Mouse (Mus musculus) heart, embryonic 11.5 days (tissue): ENCODE data around the gene Rbks. TPM values are rescaled to one million over a fixed set of nuclear protein-coding genes. Genes with fewer than 3 reads are reported as not detected.

Experiments
- ATAC-seq: fragments of 200-750 bp; cut with Nextera tagmentation; replicated peaks from 2 replicates; pipeline ENCODE4 v1.8.0; 2017; ENCODE audit warnings: moderate library complexity; ENCODE audit not compliant: insufficient number of reproducible peaks, low FRiP score, low TSS enrichment
- H3K27ac ChIP-seq: fragments of 300-500 bp; sonication (generic); 2 replicates; pipeline ENCODE4 v1.5.1; 2014; ENCODE audit warnings: mild to moderate bottlenecking, low read depth, low read length
- H3K27me3 ChIP-seq: fragments of 300-500 bp; sonication (generic); 2 replicates; pipeline ENCODE4 v1.6.1; 2014; ENCODE audit warnings: mild to moderate bottlenecking, low read length, mixed read lengths; ENCODE audit not compliant: control insufficient read depth, insufficient read depth
- H3K36me3 ChIP-seq: fragments of 300-500 bp; sonication (generic); 2 replicates; pipeline ENCODE4 v1.6.1; 2014; ENCODE audit warnings: mild to moderate bottlenecking, low read length, moderate library complexity, mixed read lengths; ENCODE audit not compliant: control insufficient read depth, insufficient read depth
- H3K4me1 ChIP-seq: fragments of 300-500 bp; sonication (generic); 2 replicates; pipeline ENCODE4 v1.6.1; 2014; ENCODE audit warnings: low read length; ENCODE audit not compliant: control insufficient read depth, insufficient read depth
- H3K4me2 ChIP-seq: fragments of 300-500 bp; sonication (generic); 2 replicates; pipeline ENCODE4 v1.6.1; 2014; ENCODE audit warnings: mild to moderate bottlenecking, moderate library complexity
- H3K4me3 ChIP-seq: fragments of 300-500 bp; sonication (generic); 2 replicates; pipeline ENCODE4 v1.5.1; 2014; ENCODE audit warnings: low read depth, low read length
- H3K9ac ChIP-seq: fragments of 300-500 bp; sonication (generic); 2 replicates; pipeline ENCODE4 v1.6.1; 2014; ENCODE audit warnings: mild to moderate bottlenecking, low read depth, low read length, moderate library complexity
- H3K9me3 ChIP-seq: fragments of 300-500 bp; sonication (generic); replicated peaks from 2 replicates; pipeline ENCODE4 v1.6.1; 2016; ENCODE audit warnings: low read length; ENCODE audit not compliant: control insufficient read depth
- WGBS: fragments of 180-500 bp; shearing (Covaris S2); extraction: QIAGEN DNeasy Blood & Tissue Kit; methylation state at CpG from one replicate; pipeline ENCODE4 v1.1.7; 2014; ENCODE audit not compliant: insufficient replicate concordance; 5-methylcytosine and 5-hydroxymethylcytosine counted together
- polyA plus RNA-seq: library from polyadenylated mRNA; unstranded; fragments of >200 nt; fragmentation: Nextera tagmentation; extraction: Ambion mirVana; gene quantifications from 2 replicates; pipeline ENCODE4 v1.2.1, GENCODE M21; 2014

Rbks gene
- polyA plus RNA-seq, 1 experiment from 2014 or later = 7.7 TPM

DNA sequence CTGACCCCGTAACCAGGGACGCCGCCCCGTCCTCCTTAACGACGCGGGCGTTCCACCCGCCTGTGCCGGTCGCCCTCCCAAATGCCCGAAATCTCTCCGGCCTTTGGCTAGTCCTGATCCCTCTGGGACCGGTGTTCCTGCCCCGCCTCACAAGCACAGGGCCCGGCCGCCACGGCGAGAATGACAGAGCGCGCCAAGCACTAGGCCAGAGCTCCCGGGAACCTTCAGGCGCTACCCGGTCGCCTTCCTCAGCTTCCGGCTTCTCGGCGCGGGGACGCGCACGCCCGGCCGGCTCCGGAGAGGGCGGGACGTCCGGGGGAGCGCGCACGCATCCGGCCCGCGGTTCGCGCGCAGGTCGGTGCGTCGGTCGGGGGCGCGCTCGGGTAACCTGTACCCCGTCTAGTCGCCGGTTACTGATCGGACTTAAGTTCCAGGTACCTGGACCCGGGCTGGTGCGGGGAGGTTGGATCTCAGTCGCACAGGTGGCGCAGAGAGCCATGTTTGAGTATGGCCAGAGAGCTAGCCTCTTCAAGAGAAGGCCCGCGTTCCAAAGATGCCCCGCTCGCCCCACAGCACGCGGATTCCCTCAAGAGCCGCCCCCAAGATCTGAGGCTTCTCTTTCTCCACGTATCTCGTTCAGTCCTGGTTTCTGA is 343 bp upstream of the Rbks start, which contains the start of gene Babam2:
Babam2 (plus strand) TSS at position 41 of the 653 bp plus-strand sequence.
- H3K4me3 ChIP-seq = peak within 1 kb of the TSS; percentile 86
- peak; percentile 92 for ATAC-seq
- H3K27me3 ChIP-seq = no peaks in the 10 kb centered on the region
- peak within 1 kb of the TSS; percentile 83 for H3K4me2 ChIP-seq
- peak within 1 kb of the TSS; percentile 92 for H3K9ac ChIP-seq
- WGBS = under 1% methylated on average over 71 of the region's 71 CpGs
- no peaks in the 10 kb centered on the region for H3K4me1 ChIP-seq
- H3K27ac ChIP-seq = peak within 1 kb of the TSS; percentile 92
- no peaks in the 10 kb centered on the region for H3K36me3 ChIP-seq
- no peaks in the 10 kb centered on the region for H3K9me3 ChIP-seq

DNA sequence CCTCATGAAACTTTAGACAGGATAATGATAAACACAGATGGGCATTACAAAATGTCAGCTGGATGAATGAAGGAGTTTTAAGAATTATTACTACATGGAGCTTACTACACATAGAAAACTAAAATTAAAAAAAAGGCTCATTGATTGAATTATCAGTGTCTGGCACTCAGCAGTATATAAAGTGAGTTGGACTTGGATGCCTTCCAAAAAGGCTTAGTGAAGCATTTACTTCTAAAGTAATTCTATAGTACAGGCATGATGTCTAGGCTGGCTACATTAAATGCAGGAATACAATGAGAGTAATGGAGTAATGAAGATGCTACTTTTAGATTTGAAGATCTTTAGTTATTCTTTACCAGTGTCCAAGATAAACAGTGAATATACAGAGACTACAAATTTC is 4.2 kb downstream of the Rbks start:
- H3K4me3 ChIP-seq = no peak overlapping the region
- H3K27ac ChIP-seq = no peak overlapping the region
- no peak overlapping the region for H3K4me2 ChIP-seq
- H3K4me1 ChIP-seq = no peaks in the 10 kb centered on the region
- H3K36me3 ChIP-seq = no peaks in the 10 kb centered on the region
- H3K27me3 ChIP-seq = no peaks in the 10 kb centered on the region
- no peaks in the 10 kb centered on the region for H3K9me3 ChIP-seq
- no peak for ATAC-seq
- no peak overlapping the region for H3K9ac ChIP-seq

DNA sequence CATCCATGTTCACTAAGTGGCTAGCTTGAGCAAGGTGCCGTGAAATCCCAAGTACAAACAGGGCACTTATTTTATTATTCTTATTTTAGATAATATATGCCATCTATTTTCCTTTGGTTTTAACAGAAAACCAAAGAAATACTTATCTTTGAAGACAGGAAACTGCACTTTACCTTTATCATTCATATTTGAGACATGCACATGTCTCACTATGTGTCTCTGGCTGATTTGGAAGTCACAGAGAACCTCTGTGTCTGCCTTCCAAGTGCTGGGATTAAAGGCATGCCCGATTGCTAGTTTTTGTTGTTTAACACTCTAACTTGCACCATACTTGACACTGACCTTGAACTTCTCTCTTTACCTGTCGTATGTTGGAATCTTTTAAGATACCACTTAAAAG is 9.5 kb downstream of the Rbks start:
- H3K4me1 ChIP-seq = peaks cover 3% of the 10 kb centered on the region; the same call in 1 of the 2 replicates
- ATAC-seq = no peak
- no peak overlapping the region for H3K4me3 ChIP-seq
- no peak overlapping the region for H3K27ac ChIP-seq
- WGBS = 78% methylated on average over 3 of the region's 3 CpGs
- no peaks in the 10 kb centered on the region for H3K9me3 ChIP-seq
- no peak overlapping the region for H3K4me2 ChIP-seq
- H3K36me3 ChIP-seq = no peaks in the 10 kb centered on the region
- no peaks in the 10 kb centered on the region for H3K27me3 ChIP-seq
- no peak overlapping the region for H3K9ac ChIP-seq

DNA sequence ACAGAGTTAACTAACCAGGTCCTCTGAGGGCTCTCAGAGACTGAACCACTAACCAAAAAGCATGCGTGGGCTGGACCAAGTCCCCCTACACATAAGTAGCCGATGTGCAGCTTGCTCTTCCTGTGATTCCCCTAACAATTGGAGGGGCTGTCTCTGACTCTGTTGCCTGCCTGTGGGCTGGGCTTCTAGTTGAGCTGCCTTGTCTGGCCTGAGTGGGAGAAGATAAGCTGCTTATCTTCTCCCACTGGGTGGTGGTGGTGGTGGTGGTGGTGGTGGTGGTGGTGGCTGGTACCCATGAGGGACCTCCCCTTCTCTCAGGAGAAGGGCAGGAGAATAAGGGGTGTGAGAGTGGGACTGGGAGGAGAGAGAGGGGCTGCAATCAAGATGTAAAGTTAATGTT is 11.4 kb downstream of the Rbks start:
- Histone ChIP-seq H3K36me3 (no peaks in the 10 kb centered on the region), H3K4me3 (no peak overlapping the region), H3K9me3 (no peaks in the 10 kb centered on the region), H3K27me3 (no peaks in the 10 kb centered on the region), H3K9ac (no peak overlapping the region), H3K4me1 (peaks cover 3% of the 10 kb centered on the region; the same call in 1 of the 2 replicates), H3K4me2 (no peak overlapping the region; the same call in 1 of the 2 replicates), H3K27ac (no peak overlapping the region)
- WGBS = 48% methylated on average over 2 of the region's 2 CpGs
- peak; percentile 76; the same call in 1 of the 2 replicates for ATAC-seq

DNA sequence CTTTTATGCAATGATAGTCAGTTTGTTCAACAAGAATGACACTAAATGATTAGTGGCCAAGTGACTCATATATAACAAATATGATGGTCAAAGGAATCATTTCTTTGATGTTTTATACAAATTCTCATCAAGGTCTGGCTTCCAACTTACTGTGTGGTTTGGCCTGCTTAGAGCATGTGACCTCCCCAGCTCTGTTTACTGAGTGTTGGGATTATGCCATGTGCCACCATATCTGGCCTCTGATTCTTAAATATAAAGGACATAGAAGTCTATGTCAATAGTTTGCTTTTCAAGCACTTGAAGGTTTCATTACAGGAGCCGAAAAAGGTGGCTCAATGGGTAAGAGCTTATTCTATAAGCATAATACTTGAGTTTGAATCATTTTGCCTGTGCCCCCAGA is 15.1 kb downstream of the Rbks start:
- no peaks in the 10 kb centered on the region for H3K9me3 ChIP-seq
- no peak overlapping the region for H3K4me3 ChIP-seq
- 82% methylated on average over 1 of the region's 1 CpGs for WGBS
- no peaks in the 10 kb centered on the region for H3K36me3 ChIP-seq
- H3K9ac ChIP-seq = no peak overlapping the region
- H3K27ac ChIP-seq = no peak overlapping the region
- no peak overlapping the region for H3K4me2 ChIP-seq
- H3K27me3 ChIP-seq = no peaks in the 10 kb centered on the region
- H3K4me1 ChIP-seq = peaks cover 3% of the 10 kb centered on the region; the same call in 1 of the 2 replicates
- no peak for ATAC-seq

DNA sequence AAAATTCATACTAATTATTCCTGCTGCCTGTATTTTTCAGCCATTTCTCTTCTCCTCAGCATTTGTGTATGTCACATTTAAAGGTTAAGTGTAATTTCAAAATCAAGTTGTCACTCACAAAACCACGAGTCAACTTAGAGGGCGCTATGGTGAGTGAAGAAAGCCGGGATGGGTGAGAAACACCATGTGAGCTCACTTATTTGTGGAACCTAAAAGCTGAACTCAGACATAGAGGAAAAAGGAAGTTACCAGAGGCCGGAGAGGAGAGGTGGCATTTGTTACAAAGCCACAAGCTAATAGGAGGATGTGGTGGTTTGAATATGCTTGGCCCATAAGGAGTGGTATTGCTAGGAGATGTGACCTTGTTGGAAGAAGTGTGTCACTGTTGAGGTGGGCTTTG is 17.2 kb downstream of the Rbks start:
- Histone ChIP-seq H3K27me3 (no peaks in the 10 kb centered on the region), H3K9me3 (no peaks in the 10 kb centered on the region), H3K4me1 (no peaks in the 10 kb centered on the region), H3K27ac (no peak overlapping the region), H3K4me2 (no peak overlapping the region), H3K9ac (no peak overlapping the region), H3K36me3 (no peaks in the 10 kb centered on the region), H3K4me3 (no peak overlapping the region)
- ATAC-seq = no peak
- WGBS = 80% methylated on average over 4 of the region's 4 CpGs

DNA sequence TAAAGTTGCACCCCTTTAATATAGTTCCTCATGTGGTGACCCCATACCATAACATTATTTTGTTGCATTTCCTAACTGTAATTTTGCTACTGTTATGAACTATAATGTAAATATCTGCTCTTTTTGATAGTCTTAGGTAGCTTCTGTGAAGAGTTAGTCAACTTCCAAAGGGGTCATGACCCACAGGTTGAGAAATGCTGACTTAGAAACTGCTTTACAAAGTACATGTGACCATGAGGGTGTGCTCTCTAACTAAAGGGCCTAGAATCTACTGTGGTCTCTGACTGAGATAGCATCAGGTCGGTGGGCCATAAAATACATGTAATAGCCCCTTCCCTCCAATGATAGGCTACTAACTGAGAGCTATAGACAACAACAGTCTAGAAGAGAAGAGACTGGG is 19.4 kb downstream of the Rbks start:
- Histone ChIP-seq H3K9me3 (no peaks in the 10 kb centered on the region), H3K9ac (no peak overlapping the region), H3K27me3 (no peaks in the 10 kb centered on the region), H3K4me2 (no peak overlapping the region), H3K4me1 (no peaks in the 10 kb centered on the region), H3K27ac (no peak overlapping the region), H3K36me3 (no peaks in the 10 kb centered on the region), H3K4me3 (no peak overlapping the region)
- no peak for ATAC-seq
- 86% methylated on average over 1 of the region's 1 CpGs for WGBS

DNA sequence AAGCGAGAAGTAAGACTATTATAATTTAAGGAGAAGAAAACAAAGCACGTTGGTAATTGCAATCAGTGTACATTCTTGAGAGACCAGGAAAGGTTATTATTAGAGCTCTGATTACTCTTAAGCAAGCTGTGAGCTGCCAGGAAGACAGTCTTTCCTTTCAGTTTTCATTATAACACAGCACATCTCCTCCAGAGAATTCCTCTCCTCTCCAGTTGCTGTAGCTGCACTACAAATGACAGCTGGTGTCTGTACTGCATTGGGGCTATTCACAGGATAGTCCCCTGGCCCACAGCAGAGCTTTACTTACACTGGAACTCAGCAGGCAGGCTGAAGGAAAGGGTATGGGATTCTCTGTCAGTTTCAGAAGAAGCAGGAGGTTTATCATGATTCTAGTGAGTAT is 24.0 kb downstream of the Rbks start:
- Histone ChIP-seq H3K4me1 (peaks cover 6% of the 10 kb centered on the region; the same call in 1 of the 2 replicates), H3K27me3 (no peaks in the 10 kb centered on the region), H3K4me2 (no peak overlapping the region), H3K4me3 (no peak overlapping the region), H3K27ac (no peak overlapping the region), H3K36me3 (no peaks in the 10 kb centered on the region), H3K9ac (no peak overlapping the region), H3K9me3 (no peaks in the 10 kb centered on the region)
- ATAC-seq = no peak
- 68% methylated on average over 2 of the region's 2 CpGs for WGBS

DNA sequence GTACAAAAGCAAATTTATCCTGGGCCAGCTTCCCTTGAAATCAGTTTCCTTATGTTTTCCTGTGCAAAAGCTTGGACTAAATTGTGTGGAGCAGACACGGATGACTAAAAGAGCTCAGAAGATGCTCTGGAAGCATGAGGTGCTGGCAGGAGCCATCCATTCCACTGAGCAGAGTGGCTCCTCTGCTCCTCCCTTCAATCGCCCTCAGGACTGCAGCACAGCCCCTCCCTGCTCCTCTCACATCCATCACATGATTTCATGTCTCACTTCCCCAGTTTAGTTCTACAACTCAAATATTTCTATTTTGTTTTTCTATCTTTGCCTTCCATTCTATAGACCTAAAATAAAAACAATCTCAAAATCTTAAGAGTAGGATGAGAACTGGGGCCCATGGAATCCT is 26.3 kb downstream of the Rbks start:
- Histone ChIP-seq H3K27ac (no peak overlapping the region), H3K4me3 (no peak overlapping the region), H3K36me3 (no peaks in the 10 kb centered on the region), H3K9ac (no peak overlapping the region), H3K4me2 (no peak overlapping the region), H3K4me1 (peaks cover 6% of the 10 kb centered on the region; the same call in 1 of the 2 replicates), H3K27me3 (no peaks in the 10 kb centered on the region), H3K9me3 (no peaks in the 10 kb centered on the region)
- WGBS = 74% methylated on average over 2 of the region's 2 CpGs
- ATAC-seq = no peak
